Mouse (Mus musculus): ENCODE results near the gene Ints13. TPM values are rescaled to one million over a fixed set of nuclear protein-coding genes. Genes with fewer than 3 reads are reported as not detected.
"Not testable (repeated sequence)": the region's sequence is repeated elsewhere in the genome, so short reads cannot be mapped to it uniquely, and the experiment has no call there.

Ints13 gene
- polyA plus RNA-seq, 1 experiment from 2014 or later: 39.4 TPM

DNA sequence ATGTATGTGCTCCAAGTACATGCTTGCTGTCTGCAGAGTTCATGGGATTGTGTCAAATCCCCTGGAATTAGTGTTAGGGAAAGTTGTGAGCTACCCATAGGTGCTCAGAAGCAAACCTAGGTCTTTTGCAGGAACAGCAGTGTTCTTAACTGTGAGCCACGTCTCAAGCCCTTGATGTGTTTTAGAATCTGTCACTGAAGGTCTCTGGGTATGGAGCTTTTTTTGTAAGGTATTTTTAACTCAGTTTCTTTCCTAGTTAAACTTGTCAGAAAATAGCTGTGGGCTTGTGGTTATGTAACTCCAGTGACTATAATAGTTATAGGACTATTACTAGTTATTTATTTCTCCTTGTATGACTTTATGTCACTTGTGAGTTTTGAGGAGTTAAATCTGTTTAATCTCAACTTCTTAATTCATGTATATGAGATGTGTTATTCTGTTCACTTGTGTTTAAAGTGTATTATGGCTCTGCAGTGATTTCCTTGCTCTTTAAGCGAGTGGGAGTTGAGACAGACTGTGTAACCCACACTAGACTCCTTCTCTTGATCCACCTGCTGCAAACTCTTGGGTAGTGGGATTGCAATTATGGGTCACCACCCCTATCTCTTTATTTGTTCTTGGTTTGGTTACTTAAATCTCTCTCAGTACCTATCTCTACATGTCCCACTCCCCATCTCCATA lies 5.9 kb upstream of the Ints13 start:
- peaks cover 37% of the 10 kb centered on the region for H3K36me3 ChIP-seq
- H3K9ac ChIP-seq: no peak overlapping the region
- H3K27me3 ChIP-seq: no peaks in the 10 kb centered on the region
- ATAC-seq (ENCODE audit: low read depth) (no peak), DNase-seq (no peak)
- H3K4me2 ChIP-seq: no peak overlapping the region
- 82% methylated on average over 2 of the region's 2 CpGs for WGBS (ENCODE audit: insufficient replicate concordance)
- peaks cover 31% of the 10 kb centered on the region for H3K4me1 ChIP-seq (replicated peaks)
- H3K9me3 ChIP-seq (replicated peaks): no peaks in the 10 kb centered on the region
- no peak overlapping the region for H3K4me3 ChIP-seq (replicated peaks)
- H3K27ac ChIP-seq: no peak overlapping the region

DNA sequence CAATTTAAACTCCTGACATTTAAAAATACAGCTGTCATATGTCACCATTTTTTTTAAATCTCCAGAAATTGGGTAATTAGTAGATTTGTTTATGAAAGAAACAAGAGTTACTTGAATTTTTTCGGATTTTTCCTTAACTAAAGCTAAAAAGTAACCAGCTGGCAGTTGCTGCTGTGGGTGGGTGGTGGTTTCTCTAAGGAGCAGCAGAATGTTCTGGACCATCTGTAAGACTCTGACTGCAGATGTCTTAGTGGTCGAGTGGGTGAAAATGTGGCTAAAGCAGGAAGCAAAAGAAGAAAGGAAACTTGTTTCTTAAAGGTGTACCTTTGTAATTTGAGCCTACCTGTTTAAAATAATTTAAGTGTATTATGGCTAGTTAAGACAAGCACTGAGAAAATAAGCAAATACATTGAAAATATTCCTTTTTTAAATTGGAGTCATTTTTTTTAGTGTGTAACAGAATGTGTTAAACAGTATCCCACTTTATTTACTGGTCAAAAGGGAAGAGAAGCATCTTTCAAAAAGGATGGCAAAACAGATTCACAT lies 2.8 kb upstream of the Ints13 start:
- H3K27ac ChIP-seq: no peak overlapping the region
- H3K4me1 ChIP-seq (replicated peaks): peaks cover 43% of the 10 kb centered on the region
- H3K9ac ChIP-seq: peak overlapping the region; percentile 34; the same call in 1 of the 2 replicates
- H3K36me3 ChIP-seq: peaks cover 10% of the 10 kb centered on the region
- no peak overlapping the region for H3K4me3 ChIP-seq (replicated peaks)
- peak overlapping the region; percentile 26; the same call in 1 of the 2 replicates for H3K4me2 ChIP-seq
- H3K9me3 ChIP-seq (replicated peaks): no peaks in the 10 kb centered on the region
- DNase-seq (no peak), ATAC-seq (ENCODE audit: low read depth) (no peak)
- H3K27me3 ChIP-seq: no peaks in the 10 kb centered on the region
- WGBS (ENCODE audit: insufficient replicate concordance): 13% methylated on average over 2 of the region's 2 CpGs

DNA sequence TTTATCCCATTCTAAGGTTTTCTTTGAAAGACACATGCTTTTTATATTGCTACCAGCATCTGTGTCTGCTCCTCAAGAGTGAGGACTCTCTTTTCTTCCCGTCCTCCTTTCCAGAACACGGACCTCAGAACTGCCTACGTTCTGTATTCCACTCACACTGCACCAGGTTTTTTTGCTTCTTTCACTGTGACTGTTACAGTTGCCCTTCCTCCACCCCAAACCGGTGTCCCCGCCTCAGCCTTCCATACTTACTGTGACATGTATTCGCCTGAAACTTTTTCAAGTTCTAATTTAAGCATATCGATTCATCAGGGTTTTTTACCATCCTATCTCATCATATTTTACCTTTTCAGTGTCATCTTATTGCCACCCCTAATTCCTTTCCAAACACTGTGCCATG lies 951 bp upstream of the Ints13 start:
- H3K4me1 ChIP-seq (replicated peaks): peaks cover 51% of the 10 kb centered on the region
- peaks cover 6% of the 10 kb centered on the region for H3K36me3 ChIP-seq
- H3K27me3 ChIP-seq: no peaks in the 10 kb centered on the region
- no peak for ATAC-seq (ENCODE audit: low read depth)
- peak overlapping the region; percentile 99 for H3K4me3 ChIP-seq (replicated peaks)
- WGBS (ENCODE audit: insufficient replicate concordance): 3% methylated on average over 7 of the region's 7 CpGs
- H3K9me3 ChIP-seq (replicated peaks): no peaks in the 10 kb centered on the region
- H3K4me2 ChIP-seq: peak overlapping the region; percentile 72
- H3K9ac ChIP-seq: peak overlapping the region; percentile 99
- peak overlapping the region; percentile 96 for H3K27ac ChIP-seq
- peak; percentile 26 for DNase-seq

DNA sequence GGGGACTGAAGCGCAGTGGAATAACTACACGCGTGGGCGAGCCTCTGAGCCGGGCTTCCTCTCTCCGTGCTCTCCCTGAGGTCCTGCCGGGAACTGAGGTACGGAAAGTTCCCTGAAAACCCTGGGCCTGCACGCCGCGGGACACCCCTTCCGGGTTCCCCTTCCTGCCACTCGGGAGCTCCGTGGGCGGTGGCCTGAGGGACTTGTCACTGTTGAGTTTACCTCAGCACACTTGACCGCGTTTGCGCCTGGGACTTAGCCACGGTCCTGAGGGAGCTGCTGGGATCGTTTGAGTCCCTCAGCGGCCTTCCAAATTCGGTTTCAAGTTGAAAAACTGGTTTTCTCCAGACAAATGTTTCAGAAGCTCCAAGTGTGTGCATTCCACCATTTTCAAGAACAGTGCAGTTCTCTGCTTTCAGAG lies 486 bp upstream of the Ints13 start:
- Histone ChIP-seq H3K27ac (peak overlapping the region; percentile 96), H3K36me3 (peaks cover 6% of the 10 kb centered on the region), H3K27me3 (no peaks in the 10 kb centered on the region), H3K9ac (peak overlapping the region; percentile 99), H3K9me3 (replicated peaks) (no peaks in the 10 kb centered on the region), H3K4me1 (replicated peaks) (peaks cover 51% of the 10 kb centered on the region), H3K4me2 (peak overlapping the region; percentile 72), H3K4me3 (replicated peaks) (peak overlapping the region; percentile 99)
- DNase-seq: peak; percentile 61
- peak; percentile 62 for ATAC-seq (ENCODE audit: low read depth)
- 0% methylated on average over 22 of the region's 22 CpGs for WGBS (ENCODE audit: insufficient replicate concordance)

DNA sequence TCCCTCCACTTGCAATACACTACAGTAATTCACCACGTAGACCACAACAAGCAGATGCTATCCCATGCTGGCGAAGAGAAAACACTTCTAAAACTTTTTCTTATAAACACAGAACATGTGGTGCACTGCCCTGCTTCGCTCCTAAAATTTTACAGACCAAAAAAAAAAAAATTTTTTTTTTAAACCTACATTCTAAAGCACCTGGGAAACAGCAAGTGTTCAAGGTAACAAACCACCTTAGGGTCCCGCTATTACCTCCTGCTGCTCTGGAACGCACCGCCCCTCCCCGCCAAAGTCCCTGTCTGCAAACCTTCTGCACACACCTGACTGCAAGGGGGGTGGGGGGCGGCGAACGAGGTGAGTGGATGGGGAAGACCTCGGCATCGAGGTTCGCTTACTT lies 732 bp downstream of the Ints13 start, which contains the start of gene Fgfr1op2:
Gene Fgfr1op2 (plus strand): TSS at position 301 of the 400 bp plus-strand sequence.
- ATAC-seq (ENCODE audit: low read depth) (peak; percentile 30; the same call in 1 of the 2 replicates), DNase-seq (no peak)
- Histone ChIP-seq H3K9me3 (replicated peaks) (no peaks in the 10 kb centered on the region), H3K4me1 (replicated peaks) (peaks cover 43% of the 10 kb centered on the region), H3K27me3 (no peaks in the 10 kb centered on the region), H3K4me3 (replicated peaks) (peak within 1 kb of the TSS; percentile 99), H3K27ac (peak within 1 kb of the TSS; percentile 96), H3K9ac (peak within 1 kb of the TSS; percentile 99), H3K36me3 (peaks cover 5% of the 10 kb centered on the region; the same call in 1 of the 2 replicates), H3K4me2 (peak within 1 kb of the TSS; percentile 72)
- 1% methylated on average over 13 of the region's 13 CpGs for WGBS (ENCODE audit: insufficient replicate concordance)

DNA sequence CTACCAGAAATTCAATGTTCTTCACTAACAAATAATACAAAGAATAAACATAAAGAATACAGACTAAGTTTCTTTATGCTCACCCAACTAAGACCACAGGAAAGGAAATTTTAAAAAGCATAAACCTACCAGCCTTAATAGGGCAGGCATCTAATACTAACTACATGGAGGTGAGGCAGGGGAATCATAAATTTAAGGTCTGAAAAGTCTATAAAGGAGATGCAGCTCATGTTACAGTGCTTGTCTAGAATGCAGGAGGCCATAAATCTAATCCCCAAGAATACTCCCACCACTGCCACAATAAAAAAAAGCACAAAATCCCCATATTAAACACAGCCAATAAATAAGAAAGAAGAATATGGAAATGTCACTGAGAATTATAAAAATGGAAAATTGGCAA lies 5.6 kb downstream of the Ints13 start:
- Histone ChIP-seq H3K36me3 (peaks cover 17% of the 10 kb centered on the region), H3K9me3 (replicated peaks) (no peaks in the 10 kb centered on the region), H3K9ac (no peak overlapping the region), H3K4me3 (replicated peaks) (no peak overlapping the region), H3K4me2 (no peak overlapping the region), H3K27ac (no peak overlapping the region), H3K4me1 (replicated peaks) (peaks cover 19% of the 10 kb centered on the region), H3K27me3 (no peaks in the 10 kb centered on the region)
- no peak for DNase-seq
- no peak for ATAC-seq (ENCODE audit: low read depth)

DNA sequence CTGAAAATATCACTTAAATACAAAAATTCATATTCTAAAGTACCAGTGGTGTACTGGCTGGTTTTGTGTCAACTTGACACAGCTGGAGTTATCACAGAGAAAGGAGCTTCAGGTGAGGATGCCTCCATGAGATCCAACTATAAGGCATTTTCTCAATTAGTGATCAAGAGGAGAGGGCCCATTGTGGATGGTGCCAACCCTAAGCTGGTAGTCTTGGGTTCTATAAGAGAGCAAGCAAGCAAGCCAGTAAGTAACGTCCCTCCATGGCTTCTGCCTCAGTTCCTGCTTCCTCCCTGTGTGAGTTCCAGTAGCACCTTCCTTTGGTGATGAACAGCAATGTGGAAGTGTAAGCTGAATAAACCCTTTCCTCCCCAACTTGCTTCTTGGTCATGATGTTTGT lies 15.2 kb downstream of the Ints13 start:
- WGBS (ENCODE audit: insufficient replicate concordance): 71% methylated on average over 1 of the region's 1 CpGs
- not testable (repeated sequence) for H3K27me3 ChIP-seq; H3K27ac ChIP-seq; H3K9me3 ChIP-seq (replicated peaks); H3K4me3 ChIP-seq (replicated peaks); ATAC-seq (ENCODE audit: low read depth); H3K4me2 ChIP-seq; DNase-seq; H3K4me1 ChIP-seq (replicated peaks); H3K9ac ChIP-seq
- peaks cover 54% of the 10 kb centered on the region for H3K36me3 ChIP-seq

DNA sequence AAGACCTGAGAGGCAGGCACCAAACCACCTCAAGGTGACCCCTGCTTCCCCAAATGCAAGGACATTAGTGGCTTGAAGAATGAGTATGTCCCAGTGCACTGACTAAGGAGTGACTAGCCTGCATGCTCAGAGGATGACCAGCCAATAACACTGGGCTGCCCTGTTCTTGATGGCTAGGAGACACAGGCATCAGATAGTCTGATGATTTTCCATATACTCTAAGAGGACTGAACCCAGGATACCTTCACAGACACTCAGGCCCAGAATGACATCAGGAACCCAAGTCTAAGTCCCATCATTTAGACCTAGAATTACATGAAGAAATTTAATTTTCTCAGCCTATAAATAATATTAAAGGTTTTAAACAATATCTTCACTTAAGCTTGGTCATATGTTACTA lies 26.3 kb downstream of the Ints13 start:
- Histone ChIP-seq H3K9ac (no peak overlapping the region), H3K36me3 (peaks cover 70% of the 10 kb centered on the region), H3K4me2 (no peak overlapping the region), H3K9me3 (replicated peaks) (no peaks in the 10 kb centered on the region), H3K4me3 (replicated peaks) (no peak overlapping the region), H3K27ac (no peak overlapping the region), H3K4me1 (replicated peaks) (no peaks in the 10 kb centered on the region), H3K27me3 (no peaks in the 10 kb centered on the region)
- ATAC-seq (ENCODE audit: low read depth) (no peak), DNase-seq (no peak)

DNA sequence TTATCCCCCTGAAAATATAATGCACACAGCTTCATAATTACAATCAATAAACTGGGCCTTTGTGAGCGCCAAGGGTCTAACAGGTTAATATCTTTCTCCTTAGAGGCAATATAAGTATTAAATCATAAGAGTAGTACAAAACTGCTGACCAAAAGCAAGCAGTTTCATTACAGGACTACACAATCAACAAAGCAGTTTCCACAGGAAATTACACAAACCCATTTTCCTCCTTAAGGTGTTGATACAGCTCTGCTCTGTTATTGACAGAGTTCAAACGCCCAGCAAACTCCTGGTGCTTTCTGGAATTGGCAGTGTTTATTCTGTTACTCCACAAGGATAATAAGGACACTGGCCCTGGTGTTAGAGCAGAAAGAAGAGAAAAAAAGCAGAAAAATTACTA lies 27.2 kb downstream of the Ints13 start:
- H3K4me1 ChIP-seq (replicated peaks): no peaks in the 10 kb centered on the region
- no peaks in the 10 kb centered on the region for H3K9me3 ChIP-seq (replicated peaks)
- peaks cover 62% of the 10 kb centered on the region for H3K36me3 ChIP-seq
- H3K27me3 ChIP-seq: no peaks in the 10 kb centered on the region
- DNase-seq (no peak), ATAC-seq (ENCODE audit: low read depth) (no peak)
- H3K4me3 ChIP-seq (replicated peaks): no peak overlapping the region
- H3K27ac ChIP-seq: no peak overlapping the region
- no peak overlapping the region for H3K4me2 ChIP-seq
- WGBS (ENCODE audit: insufficient replicate concordance): 77% methylated on average over 2 of the region's 2 CpGs
- no peak overlapping the region for H3K9ac ChIP-seq

DNA sequence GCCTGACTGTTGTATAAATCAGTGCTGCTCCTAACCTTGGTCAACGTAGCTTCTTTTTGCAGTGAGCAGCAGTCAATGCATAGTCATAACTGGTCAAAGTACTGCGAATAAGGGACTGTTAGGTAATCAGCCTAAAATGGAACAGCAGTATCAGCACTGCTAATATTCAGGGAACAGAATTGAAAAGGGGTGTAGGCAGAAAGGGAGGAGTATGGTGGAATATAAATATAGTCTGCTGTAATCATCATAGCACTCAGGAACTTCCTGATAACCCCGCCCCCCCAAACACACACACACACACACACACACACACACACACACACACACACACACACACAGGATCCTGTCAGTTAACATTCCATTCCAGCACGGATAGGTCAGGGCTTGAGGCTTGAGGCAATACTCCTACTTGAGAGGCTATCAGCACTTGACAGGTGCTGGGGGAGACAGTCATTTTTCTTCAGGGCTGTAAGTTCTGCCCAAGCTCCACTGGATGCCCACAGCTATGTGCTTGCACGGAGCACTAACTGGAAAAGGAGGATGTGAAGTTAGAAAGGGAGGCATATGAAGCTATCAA lies 32.3 kb downstream of the Ints13 start:
- ATAC-seq (ENCODE audit: low read depth) (no peak), DNase-seq (no peak)
- no peak overlapping the region for H3K9ac ChIP-seq
- peaks cover 17% of the 10 kb centered on the region; the same call in 1 of the 2 replicates for H3K36me3 ChIP-seq
- no peaks in the 10 kb centered on the region for H3K9me3 ChIP-seq (replicated peaks)
- no peaks in the 10 kb centered on the region for H3K4me1 ChIP-seq (replicated peaks)
- no peak overlapping the region for H3K4me2 ChIP-seq
- no peaks in the 10 kb centered on the region for H3K27me3 ChIP-seq
- WGBS (ENCODE audit: insufficient replicate concordance): 64% methylated on average over 5 of the region's 5 CpGs
- H3K27ac ChIP-seq: no peak overlapping the region
- H3K4me3 ChIP-seq (replicated peaks): no peak overlapping the region

DNA sequence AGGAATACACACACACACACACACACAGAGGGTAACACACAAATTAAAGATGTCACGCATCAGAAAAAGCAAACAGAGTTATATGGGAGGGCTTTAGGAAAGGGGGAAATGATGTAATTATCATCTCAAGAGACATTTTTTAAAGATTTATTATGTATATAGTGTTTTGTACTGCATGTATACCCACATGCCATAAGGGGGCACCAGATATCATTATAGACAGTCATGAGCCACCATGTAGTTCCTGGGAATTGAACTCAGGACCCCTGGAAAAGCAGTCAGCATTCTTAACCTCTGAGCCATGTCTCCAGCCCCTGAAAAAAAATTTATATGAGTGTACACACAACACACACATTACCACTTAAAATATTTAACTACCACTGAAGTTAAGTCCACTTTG lies 33.0 kb downstream of the Ints13 start:
- Histone ChIP-seq H3K4me2 (no peak overlapping the region), H3K9me3 (replicated peaks) (no peaks in the 10 kb centered on the region), H3K4me3 (replicated peaks) (no peak overlapping the region), H3K27ac (no peak overlapping the region), H3K9ac (no peak overlapping the region), H3K27me3 (no peaks in the 10 kb centered on the region), H3K4me1 (replicated peaks) (no peaks in the 10 kb centered on the region), H3K36me3 (peaks cover 11% of the 10 kb centered on the region; the same call in 1 of the 2 replicates)
- 75% methylated on average over 1 of the region's 1 CpGs for WGBS (ENCODE audit: insufficient replicate concordance)
- ATAC-seq (ENCODE audit: low read depth) (no peak), DNase-seq (no peak)

DNA sequence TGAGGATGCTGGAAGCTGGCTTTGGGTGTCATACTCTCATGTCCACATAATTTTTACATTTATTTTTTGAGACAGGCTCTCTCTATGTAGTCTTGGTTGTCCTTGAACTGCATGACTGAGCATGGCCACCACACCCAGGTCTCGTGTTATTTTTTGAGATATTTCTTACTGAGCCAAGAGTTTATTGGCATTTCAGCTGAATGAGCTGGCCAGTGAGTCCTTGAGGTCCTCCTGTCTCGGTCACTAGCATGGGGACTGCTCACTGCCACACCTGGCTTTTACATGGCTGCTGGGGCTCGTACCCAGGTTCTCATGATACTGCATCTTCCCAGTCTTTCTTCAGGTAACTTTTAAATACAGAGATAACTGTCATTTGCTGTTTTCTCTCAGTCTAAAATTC lies 37.2 kb downstream of the Ints13 start:
- H3K36me3 ChIP-seq: no peaks in the 10 kb centered on the region
- ATAC-seq (ENCODE audit: low read depth): no peak
- H3K4me3 ChIP-seq (replicated peaks): no peak overlapping the region
- H3K9ac ChIP-seq: no peak overlapping the region
- H3K9me3 ChIP-seq (replicated peaks): no peaks in the 10 kb centered on the region
- 50% methylated on average over 3 of the region's 3 CpGs for WGBS (ENCODE audit: insufficient replicate concordance)
- no peaks in the 10 kb centered on the region for H3K27me3 ChIP-seq
- no peaks in the 10 kb centered on the region for H3K4me1 ChIP-seq (replicated peaks)
- H3K4me2 ChIP-seq: no peak overlapping the region
- no peak for DNase-seq
- H3K27ac ChIP-seq: no peak overlapping the region

Data from liver, embryonic 13.5 days (tissue).